Mouse (Mus musculus): ENCODE results near the gene Ly6f. TPM values are rescaled to one million over a fixed set of nuclear protein-coding genes. Genes with fewer than 3 reads are reported as not detected.
A peak's percentile ranks its signal among the peaks of the same experiment; 100 is the strongest.
"Not testable (repeated sequence)": the region's sequence is repeated elsewhere in the genome, so short reads cannot be mapped to it uniquely, and the experiment has no call there.

The Ly6f gene
- polyA plus RNA-seq, 1 experiment from 2014 or later: 1.5 TPM

- H3K9ac ChIP-seq (ENCODE audit: low read depth, low read length): no peak overlapping the region
- peak; percentile 73; the same call in 1 of the 2 replicates for ATAC-seq
Measured at GRCm38 (mm10) chr15:75270169-75270568, 1.9 kb downstream of the Ly6f start.

GRCm38 (mm10) chr15:75270691-75271362 is 2.6 kb downstream of the Ly6f start:
- no peaks in the 10 kb centered on the region for H3K27me3 ChIP-seq (replicated peaks; ENCODE audit: control insufficient read depth, insufficient read depth, low read length)
- no peak overlapping the region for H3K9ac ChIP-seq (ENCODE audit: low read depth, low read length)
- H3K27ac ChIP-seq (ENCODE audit: low read length): no peak overlapping the region
- no peak overlapping the region for H3K4me2 ChIP-seq (ENCODE audit: low read depth, low read length)
- no peak for ATAC-seq
- H3K4me1 ChIP-seq (ENCODE audit: control insufficient read depth, insufficient read depth, low read length): no peaks in the 10 kb centered on the region
- no peak overlapping the region for H3K4me3 ChIP-seq (ENCODE audit: low read length)
- no peaks in the 10 kb centered on the region for H3K36me3 ChIP-seq (ENCODE audit: control insufficient read depth, insufficient read depth, low read length)
- no peaks in the 10 kb centered on the region for H3K9me3 ChIP-seq (ENCODE audit: control insufficient read depth, low read length)
- 86% methylated on average over 3 of the region's 3 CpGs for WGBS

More at GRCm38 (mm10) chr15:75270169-75270568, 1.9 kb downstream of the Ly6f start:
- no peak overlapping the region for H3K4me2 ChIP-seq (ENCODE audit: low read depth, low read length)
- H3K4me3 ChIP-seq (ENCODE audit: low read length): no peak overlapping the region
- H3K4me1 ChIP-seq (ENCODE audit: control insufficient read depth, insufficient read depth, low read length): no peaks in the 10 kb centered on the region
- H3K27me3 ChIP-seq (replicated peaks; ENCODE audit: control insufficient read depth, insufficient read depth, low read length): no peaks in the 10 kb centered on the region
- H3K9me3 ChIP-seq (ENCODE audit: control insufficient read depth, low read length): no peaks in the 10 kb centered on the region
- H3K27ac ChIP-seq (ENCODE audit: low read length): no peak overlapping the region
- H3K36me3 ChIP-seq (ENCODE audit: control insufficient read depth, insufficient read depth, low read length): no peaks in the 10 kb centered on the region

GRCm38 (mm10) chr15:75271426-75271825 is 3.2 kb downstream of the Ly6f start:
- Histone ChIP-seq H3K9me3 (ENCODE audit: control insufficient read depth, low read length) (no peaks in the 10 kb centered on the region), H3K9ac (ENCODE audit: low read depth, low read length) (no peak overlapping the region), H3K36me3 (ENCODE audit: control insufficient read depth, insufficient read depth, low read length) (no peaks in the 10 kb centered on the region), H3K27ac (ENCODE audit: low read length) (no peak overlapping the region), H3K4me3 (ENCODE audit: low read length) (no peak overlapping the region), H3K4me2 (ENCODE audit: low read depth, low read length) (no peak overlapping the region), H3K4me1 (ENCODE audit: control insufficient read depth, insufficient read depth, low read length) (no peaks in the 10 kb centered on the region), H3K27me3 (replicated peaks; ENCODE audit: control insufficient read depth, insufficient read depth, low read length) (no peaks in the 10 kb centered on the region)
- WGBS: 56% methylated on average over 1 of the region's 1 CpGs
- no peak for ATAC-seq

- WGBS: 50% methylated on average over 3 of the region's 3 CpGs
- Histone ChIP-seq H3K36me3 (ENCODE audit: control insufficient read depth, insufficient read depth, low read length) (no peaks in the 10 kb centered on the region), H3K4me1 (ENCODE audit: control insufficient read depth, insufficient read depth, low read length) (no peaks in the 10 kb centered on the region), H3K27ac (ENCODE audit: low read length) (no peak overlapping the region), H3K27me3 (replicated peaks; ENCODE audit: control insufficient read depth, insufficient read depth, low read length) (no peaks in the 10 kb centered on the region), H3K9me3 (ENCODE audit: control insufficient read depth, low read length) (no peaks in the 10 kb centered on the region), H3K9ac (ENCODE audit: low read depth, low read length) (no peak overlapping the region), H3K4me2 (ENCODE audit: low read depth, low read length) (no peak overlapping the region), H3K4me3 (ENCODE audit: low read length) (no peak overlapping the region)
- ATAC-seq: no peak
Measured at GRCm38 (mm10) chr15:75271891-75272290, 3.7 kb downstream of the Ly6f start.

- not testable (repeated sequence) for H3K36me3 ChIP-seq (ENCODE audit: control insufficient read depth, insufficient read depth, low read length); H3K4me3 ChIP-seq (ENCODE audit: low read length); ATAC-seq; H3K9ac ChIP-seq (ENCODE audit: low read depth, low read length); H3K4me2 ChIP-seq (ENCODE audit: low read depth, low read length); H3K27me3 ChIP-seq (replicated peaks; ENCODE audit: control insufficient read depth, insufficient read depth, low read length); H3K4me1 ChIP-seq (ENCODE audit: control insufficient read depth, insufficient read depth, low read length); H3K27ac ChIP-seq (ENCODE audit: low read length); H3K9me3 ChIP-seq (ENCODE audit: control insufficient read depth, low read length)
- 84% methylated on average over 5 of the region's 5 CpGs for WGBS
Measured at GRCm38 (mm10) chr15:75281991-75282390, 13.8 kb downstream of the Ly6f start.

GRCm38 (mm10) chr15:75286512-75286911 is 18.3 kb downstream of the Ly6f start:
- H3K4me2 ChIP-seq (ENCODE audit: low read depth, low read length); ATAC-seq; H3K9me3 ChIP-seq (ENCODE audit: control insufficient read depth, low read length); H3K36me3 ChIP-seq (ENCODE audit: control insufficient read depth, insufficient read depth, low read length); H3K27me3 ChIP-seq (replicated peaks; ENCODE audit: control insufficient read depth, insufficient read depth, low read length); H3K9ac ChIP-seq (ENCODE audit: low read depth, low read length); H3K4me1 ChIP-seq (ENCODE audit: control insufficient read depth, insufficient read depth, low read length); H3K27ac ChIP-seq (ENCODE audit: low read length); H3K4me3 ChIP-seq (ENCODE audit: low read length): not testable (repeated sequence)
- WGBS: 81% methylated on average over 4 of the region's 4 CpGs

- no peaks in the 10 kb centered on the region for H3K27me3 ChIP-seq (replicated peaks; ENCODE audit: control insufficient read depth, insufficient read depth, low read length)
- H3K4me3 ChIP-seq (ENCODE audit: low read length): no peak overlapping the region
- no peaks in the 10 kb centered on the region for H3K4me1 ChIP-seq (ENCODE audit: control insufficient read depth, insufficient read depth, low read length)
- no peaks in the 10 kb centered on the region for H3K36me3 ChIP-seq (ENCODE audit: control insufficient read depth, insufficient read depth, low read length)
- H3K4me2 ChIP-seq (ENCODE audit: low read depth, low read length): no peak overlapping the region
- H3K9me3 ChIP-seq (ENCODE audit: control insufficient read depth, low read length): no peaks in the 10 kb centered on the region
- 84% methylated on average over 1 of the region's 1 CpGs for WGBS
- H3K27ac ChIP-seq (ENCODE audit: low read length): no peak overlapping the region
- no peak for ATAC-seq
- no peak overlapping the region for H3K9ac ChIP-seq (ENCODE audit: low read depth, low read length)
Measured at GRCm38 (mm10) chr15:75292377-75292776, 24.2 kb downstream of the Ly6f start.

- Histone ChIP-seq H3K4me2 (ENCODE audit: low read depth, low read length) (no peak overlapping the region), H3K4me1 (ENCODE audit: control insufficient read depth, insufficient read depth, low read length) (no peaks in the 10 kb centered on the region), H3K9ac (ENCODE audit: low read depth, low read length) (no peak overlapping the region), H3K36me3 (ENCODE audit: control insufficient read depth, insufficient read depth, low read length) (no peaks in the 10 kb centered on the region), H3K9me3 (ENCODE audit: control insufficient read depth, low read length) (no peaks in the 10 kb centered on the region), H3K4me3 (ENCODE audit: low read length) (no peak overlapping the region), H3K27me3 (replicated peaks; ENCODE audit: control insufficient read depth, insufficient read depth, low read length) (no peaks in the 10 kb centered on the region), H3K27ac (ENCODE audit: low read length) (no peak overlapping the region)
- ATAC-seq: no peak
- WGBS: 84% methylated on average over 7 of the region's 7 CpGs
Measured at GRCm38 (mm10) chr15:75293873-75294385, 25.7 kb downstream of the Ly6f start.

- H3K36me3 ChIP-seq (ENCODE audit: control insufficient read depth, insufficient read depth, low read length): no peaks in the 10 kb centered on the region
- H3K4me1 ChIP-seq (ENCODE audit: control insufficient read depth, insufficient read depth, low read length): no peaks in the 10 kb centered on the region
- H3K4me2 ChIP-seq (ENCODE audit: low read depth, low read length): no peak overlapping the region
- no peak overlapping the region for H3K9ac ChIP-seq (ENCODE audit: low read depth, low read length)
- no peaks in the 10 kb centered on the region for H3K27me3 ChIP-seq (replicated peaks; ENCODE audit: control insufficient read depth, insufficient read depth, low read length)
- peaks cover 5% of the 10 kb centered on the region; the same call in 1 of the 2 replicates for H3K9me3 ChIP-seq (ENCODE audit: control insufficient read depth, low read length)
- no peak overlapping the region for H3K27ac ChIP-seq (ENCODE audit: low read length)
- no peak overlapping the region for H3K4me3 ChIP-seq (ENCODE audit: low read length)
- 36% methylated on average over 1 of the region's 1 CpGs for WGBS
- no peak for ATAC-seq
Measured at GRCm38 (mm10) chr15:75306101-75306500, 37.9 kb downstream of the Ly6f start.

- 86% methylated on average over 4 of the region's 4 CpGs for WGBS
- H3K4me1 ChIP-seq (ENCODE audit: control insufficient read depth, insufficient read depth, low read length): no peaks in the 10 kb centered on the region
- H3K36me3 ChIP-seq (ENCODE audit: control insufficient read depth, insufficient read depth, low read length): no peaks in the 10 kb centered on the region
- no peak overlapping the region for H3K9ac ChIP-seq (ENCODE audit: low read depth, low read length)
- no peaks in the 10 kb centered on the region for H3K27me3 ChIP-seq (replicated peaks; ENCODE audit: control insufficient read depth, insufficient read depth, low read length)
- peaks cover 5% of the 10 kb centered on the region; the same call in 1 of the 2 replicates for H3K9me3 ChIP-seq (ENCODE audit: control insufficient read depth, low read length)
- no peak for ATAC-seq
- no peak overlapping the region for H3K4me2 ChIP-seq (ENCODE audit: low read depth, low read length)
- no peak overlapping the region for H3K4me3 ChIP-seq (ENCODE audit: low read length)
- H3K27ac ChIP-seq (ENCODE audit: low read length): no peak overlapping the region
Measured at GRCm38 (mm10) chr15:75309186-75309585, 41.0 kb downstream of the Ly6f start.

Measured in intestine, embryonic 16.5 days (tissue).